Mouse (Mus musculus) left cerebral cortex, postnatal 4 days (tissue): ENCODE data around the gene Wipf2. TPM values are rescaled to one million over a fixed set of nuclear protein-coding genes. Genes with fewer than 3 reads are reported as not detected.
"Not testable (repeated sequence)": the region's sequence is repeated elsewhere in the genome, so short reads cannot be mapped to it uniquely, and the experiment has no call there.

Source experiments
- DNase-seq: peaks from one replicate; pipeline ENCODE4 v3.0.0-alpha.2; 2022
- intact Hi-C: fragments of 180-260 bp; cut with DNase I; formaldehyde crosslinking; loops from one replicate; pipeline ENCODE4 v1.15.1; 2025
- total RNA-seq, 2 experiments: library from RNA; stranded (reverse); gene quantifications; 2 replicates each; pipeline ENCODE4 v1.2.3; 2021

Wipf2 gene
- 10 to 100 TPM; 22.1 to 24.3 TPM for total RNA-seq

DNA sequence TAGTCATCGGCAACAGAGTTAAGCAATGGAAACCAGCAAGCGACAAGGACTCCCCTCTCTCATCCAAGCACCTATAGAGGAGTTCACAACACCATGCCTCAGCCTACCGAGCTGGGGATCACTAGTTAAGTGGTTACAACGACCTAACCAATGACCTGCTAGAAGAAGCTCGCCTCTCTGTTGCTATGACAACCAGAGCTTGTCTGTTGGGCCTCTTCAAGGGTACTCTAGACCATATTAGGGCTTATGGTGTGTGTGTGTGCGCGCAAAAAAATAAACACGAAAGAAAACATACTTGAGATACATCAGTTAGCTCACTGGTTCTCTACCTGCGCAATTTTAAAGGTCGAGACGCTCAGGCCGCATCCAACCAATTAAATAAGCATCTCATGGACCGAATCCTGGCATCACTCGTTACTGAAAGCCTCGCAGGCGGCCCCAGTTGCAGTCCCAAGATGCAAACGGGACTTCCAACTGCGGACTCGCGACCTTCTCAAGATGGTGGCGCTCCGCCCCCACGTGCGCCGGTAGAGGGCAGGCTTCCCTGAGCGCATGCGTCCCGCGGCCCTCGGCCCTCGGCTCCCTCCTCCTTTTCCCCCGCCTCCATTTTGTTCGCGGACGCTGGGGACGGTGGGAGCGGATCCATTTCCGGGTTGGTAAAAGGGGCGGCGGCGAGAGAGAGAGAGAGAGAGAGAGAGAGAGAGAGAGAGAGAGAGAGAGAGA lies at the start of gene Wipf2:
TSS of gene Wipf2 (plus strand) at position 611 of the 723 bp plus-strand sequence.
- peak; percentile 98 for DNase-seq
- intact Hi-C loops = no loop called here

DNA sequence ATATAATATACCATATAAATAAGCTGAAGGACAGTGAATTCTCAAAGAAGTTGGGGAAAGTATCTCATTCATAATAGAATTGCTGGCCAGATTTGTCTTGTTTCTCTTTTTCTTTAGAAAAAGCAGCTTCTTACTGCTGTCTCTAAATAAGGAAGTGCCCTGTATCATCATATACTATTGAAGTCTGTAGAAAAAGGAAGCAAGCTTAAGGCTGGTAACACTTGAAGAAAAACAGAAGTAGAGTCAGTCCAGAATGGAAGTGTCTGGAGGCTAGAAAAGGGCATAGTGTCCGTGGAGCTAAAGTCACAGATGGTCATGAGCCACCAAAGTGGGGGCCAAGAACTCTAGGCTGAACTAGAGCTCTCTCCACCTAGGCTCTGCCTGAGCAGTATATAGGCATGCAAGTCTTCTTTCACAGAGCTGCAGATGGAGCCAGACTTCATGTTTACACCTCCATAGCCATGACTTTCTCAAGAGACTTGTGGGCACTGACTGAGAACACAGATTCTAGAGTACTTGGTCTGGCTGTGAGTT lies 46.7 kb upstream of the Wipf2 start:
- DNase-seq = no peak
- intact Hi-C loops = no loop called here

GRCm38 (mm10) chr11:98820968-98821367 lies 42.5 kb upstream of the Wipf2 start:
- no peak for DNase-seq
- intact Hi-C loops = no loop called here

- intact Hi-C loops = not testable (repeated sequence)
Measured at GRCm38 (mm10) chr11:98826071-98826470, 37.4 kb upstream of the Wipf2 start.

GRCm38 (mm10) chr11:98827877-98828276 lies 35.6 kb upstream of the Wipf2 start:
- DNase-seq = no peak
- intact Hi-C loops = no loop called here

More at GRCm38 (mm10) chr11:98826071-98826470, 37.4 kb upstream of the Wipf2 start:
- DNase-seq = not testable (repeated sequence)

- intact Hi-C loops = no loop called here
Measured at GRCm38 (mm10) chr11:98829091-98829775, 34.2 kb upstream of the Wipf2 start.

GRCm38 (mm10) chr11:98829875-98830274 lies 33.6 kb upstream of the Wipf2 start:
- DNase-seq = no peak
- intact Hi-C loops = no loop called here

More at GRCm38 (mm10) chr11:98829091-98829775, 34.2 kb upstream of the Wipf2 start:
- DNase-seq = no peak

- DNase-seq = no peak
- intact Hi-C loops = no loop called here
Measured at GRCm38 (mm10) chr11:98835296-98835695, 28.1 kb upstream of the Wipf2 start.

DNA sequence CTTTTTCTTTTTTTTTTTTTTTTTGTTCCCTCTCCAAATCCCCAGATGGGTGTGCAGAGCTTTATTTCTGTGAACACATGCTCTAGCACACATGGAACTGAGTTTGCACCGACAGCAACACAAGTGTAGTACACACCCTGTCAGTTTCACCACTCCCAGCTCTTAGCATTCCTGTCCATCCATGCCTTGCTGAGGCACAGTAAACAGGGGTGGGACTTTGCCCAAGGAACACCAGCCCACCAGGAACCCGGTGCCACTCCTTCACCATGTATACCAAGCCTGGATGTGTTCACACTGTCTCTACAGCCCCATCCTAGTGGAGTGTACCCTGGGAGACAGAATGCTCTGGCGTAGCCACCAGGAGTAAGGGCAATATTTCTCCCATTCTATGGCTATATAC lies 27.7 kb upstream of the Wipf2 start:
- intact Hi-C loops = no loop called here
- no peak for DNase-seq

GRCm38 (mm10) chr11:98836128-98836527 lies 27.3 kb upstream of the Wipf2 start:
- intact Hi-C loops = no loop called here
- DNase-seq = no peak

GRCm38 (mm10) chr11:98836651-98837141 lies 26.7 kb upstream of the Wipf2 start, which contains the start of gene Rapgefl1:
Gene Rapgefl1, plus strand, starts transcription at chr11:98836785.
- peak; percentile 86 for DNase-seq
- intact Hi-C loops = no loop called here

DNA sequence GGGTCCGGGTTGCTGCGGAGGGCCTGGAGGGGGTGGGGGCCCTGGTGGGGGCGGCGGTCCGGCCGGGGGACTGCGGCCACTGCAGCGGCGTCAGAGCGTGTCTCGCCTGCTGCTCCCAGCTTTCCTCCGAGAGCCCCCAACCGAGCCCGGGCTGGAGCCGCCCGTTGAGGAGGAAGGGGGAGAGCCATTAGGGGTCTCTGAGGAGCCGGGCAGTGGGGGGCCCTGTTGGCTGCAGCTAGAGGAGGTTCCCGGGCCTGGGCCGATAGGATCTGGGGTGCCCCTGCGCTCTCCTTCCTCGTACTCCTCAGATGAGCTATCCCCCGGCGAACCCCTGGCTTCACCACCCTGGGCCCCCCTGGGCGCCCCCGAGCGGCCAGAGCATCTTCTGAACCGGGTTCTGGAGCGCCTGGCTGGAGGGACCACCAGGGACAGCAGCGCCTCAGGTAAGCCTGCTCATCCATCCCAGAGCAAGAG lies 26.2 kb upstream of the Wipf2 start:
- no peak for DNase-seq
- intact Hi-C loops = no loop called here

- intact Hi-C loops = no loop called here
- DNase-seq = no peak
Measured at GRCm38 (mm10) chr11:98837917-98838316, 25.5 kb upstream of the Wipf2 start.

DNA sequence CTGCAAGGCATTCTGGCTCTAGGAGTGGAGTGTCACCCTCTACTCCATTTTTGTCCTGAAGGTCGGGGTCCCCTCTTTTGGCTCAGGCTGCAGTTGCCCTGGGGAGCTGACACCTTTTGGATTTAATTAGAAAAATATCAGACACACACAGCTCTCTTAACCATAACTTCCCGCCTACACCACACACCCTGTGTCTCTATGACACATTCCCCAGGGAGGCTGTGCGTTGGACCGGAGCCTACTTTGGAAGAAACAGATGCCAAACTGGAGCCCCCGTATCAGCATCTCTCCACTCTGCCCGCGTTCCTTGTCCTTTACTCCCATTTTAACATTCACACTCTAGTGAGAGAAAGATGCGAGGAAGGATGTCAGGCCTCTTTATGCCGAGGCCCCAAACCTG lies 24.9 kb upstream of the Wipf2 start:
- intact Hi-C loops = no loop called here
- no peak for DNase-seq

DNA sequence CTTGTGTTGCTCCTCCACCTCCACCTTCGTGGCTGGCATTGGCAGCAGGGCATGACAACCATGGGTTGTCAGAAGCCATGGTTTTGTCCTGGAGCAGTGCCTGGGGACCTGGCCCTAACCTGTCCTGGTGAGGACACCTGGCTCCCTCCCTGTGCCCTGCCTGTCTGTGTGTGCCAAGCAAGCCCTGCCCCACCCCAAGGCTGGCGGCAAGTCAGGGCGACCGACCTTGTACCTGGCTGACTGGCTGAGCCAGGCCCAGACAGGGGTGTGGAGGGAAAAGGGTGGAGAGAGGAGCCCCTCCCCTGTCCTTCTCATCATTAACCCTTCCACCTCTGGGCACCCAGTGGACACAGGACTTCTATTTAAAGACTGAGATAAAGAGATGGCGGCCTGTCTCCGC lies 24.0 kb upstream of the Wipf2 start:
- DNase-seq = no peak
- intact Hi-C loops = no loop called here

- intact Hi-C loops = no loop called here
- DNase-seq = no peak
Measured at GRCm38 (mm10) chr11:98839897-98840296, 23.5 kb upstream of the Wipf2 start.

DNA sequence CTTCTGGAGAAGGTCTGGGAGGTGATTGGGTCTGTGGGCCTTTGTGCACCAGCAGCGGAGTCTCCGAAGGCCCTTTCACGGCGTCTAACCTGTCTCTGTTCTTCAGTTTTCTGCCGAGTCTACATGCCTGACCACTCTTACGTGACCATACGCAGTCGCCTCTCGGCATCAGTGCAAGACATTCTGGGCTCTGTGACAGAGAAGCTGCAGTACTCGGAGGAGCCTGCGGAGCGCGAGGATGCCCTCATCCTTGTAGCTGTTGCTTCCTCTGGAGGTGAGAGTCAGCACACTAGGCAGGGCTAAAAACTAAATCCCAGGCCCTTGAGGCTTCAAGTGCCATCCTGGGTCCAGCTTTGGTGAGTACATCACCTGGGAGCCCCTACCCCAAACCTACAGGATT lies 17.4 kb upstream of the Wipf2 start:
- intact Hi-C loops = no loop called here
- peak; percentile 45 for DNase-seq

- DNase-seq = no peak
- intact Hi-C loops = no loop called here
Measured at GRCm38 (mm10) chr11:98846865-98847604, 16.4 kb upstream of the Wipf2 start.

DNA sequence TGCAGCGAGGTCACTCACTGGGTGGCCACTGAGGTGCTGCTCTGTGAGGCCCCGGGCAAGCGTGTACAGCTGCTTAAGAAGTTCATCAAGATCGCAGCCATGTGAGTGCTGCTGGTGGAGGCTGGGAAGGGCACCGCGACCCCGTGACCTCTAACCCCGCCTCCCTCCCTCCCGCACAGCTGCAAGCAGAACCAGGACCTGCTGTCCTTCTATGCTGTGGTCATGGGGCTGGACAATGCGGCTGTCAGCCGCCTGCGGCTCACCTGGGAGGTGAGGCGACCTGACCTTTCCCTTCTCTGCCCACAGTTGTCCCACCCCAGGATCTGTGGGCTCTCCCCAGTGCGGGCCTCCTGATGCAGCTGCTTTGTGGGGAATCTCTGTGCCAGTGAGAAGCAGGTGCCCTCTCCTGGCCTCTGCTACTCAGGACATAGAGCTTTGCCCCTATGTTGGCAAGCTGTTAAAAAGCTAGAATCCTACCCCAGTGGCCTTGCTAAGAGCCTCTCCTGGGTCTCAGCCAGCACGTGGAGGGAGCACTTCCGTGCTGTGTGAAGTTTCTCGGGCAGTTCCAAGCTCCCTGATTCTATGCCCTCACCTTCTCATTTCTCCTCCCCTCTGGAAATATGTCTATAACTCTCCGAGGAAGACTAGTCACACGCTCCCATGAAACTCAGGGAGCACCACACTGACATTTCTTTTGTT lies 14.1 kb upstream of the Wipf2 start:
- DNase-seq = no peak
- intact Hi-C loops = no loop called here
